Mouse (Mus musculus) right cerebral cortex, postnatal 25 days (tissue): Measurements from ENCODE around the gene Irf5.
"Not testable (repeated sequence)": the region's sequence is repeated elsewhere in the genome, so short reads cannot be mapped to it uniquely, and the experiment has no call there.

Experiments used
- DNase-seq: peaks from one replicate; pipeline ENCODE4 v3.0.0; 2022

The Irf5 gene

DNA sequence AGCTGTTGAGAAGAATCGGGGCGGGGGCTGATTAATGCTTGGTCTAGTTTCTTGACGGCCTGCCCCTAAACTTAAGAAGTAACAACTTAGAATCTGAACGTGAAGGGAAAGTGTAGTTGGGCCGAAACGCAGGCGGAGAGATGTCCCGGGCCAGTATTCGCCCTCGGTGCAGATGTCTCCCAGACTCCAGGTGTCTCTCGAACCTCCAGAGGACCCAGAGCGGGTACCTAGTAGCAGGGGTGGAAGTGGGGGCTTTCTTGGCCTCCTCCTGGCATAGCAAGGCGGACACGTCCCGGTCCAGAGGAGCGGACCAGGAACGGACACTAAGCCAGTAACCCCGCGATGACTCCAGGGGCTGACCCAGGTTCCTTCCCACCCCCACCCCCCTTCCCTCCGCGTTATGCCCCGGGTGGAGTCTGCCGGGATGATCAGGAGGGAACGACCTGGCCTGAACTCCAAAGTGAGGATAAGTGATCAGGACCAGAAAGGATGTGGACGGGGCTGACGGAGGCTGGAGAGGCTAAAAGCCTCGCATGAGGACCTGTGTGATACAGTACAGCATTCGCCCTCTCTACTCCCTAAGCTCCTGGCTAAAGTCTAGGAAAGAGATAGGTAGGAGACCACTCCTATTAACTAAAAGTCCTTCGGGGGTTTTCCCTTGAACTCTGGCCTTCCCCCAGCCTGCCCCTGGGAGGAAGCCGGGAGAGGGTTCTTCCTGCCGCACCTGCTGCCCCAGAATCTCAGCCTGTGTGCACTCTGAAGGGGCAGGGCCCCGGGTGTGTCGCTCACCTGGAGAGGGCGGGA is 1.1 kb downstream of the Irf5 start:
- DNase-seq = no peak

GRCm38 (mm10) chr6:29528165-29528505 is 1.7 kb downstream of the Irf5 start:
- no peak for DNase-seq

DNA sequence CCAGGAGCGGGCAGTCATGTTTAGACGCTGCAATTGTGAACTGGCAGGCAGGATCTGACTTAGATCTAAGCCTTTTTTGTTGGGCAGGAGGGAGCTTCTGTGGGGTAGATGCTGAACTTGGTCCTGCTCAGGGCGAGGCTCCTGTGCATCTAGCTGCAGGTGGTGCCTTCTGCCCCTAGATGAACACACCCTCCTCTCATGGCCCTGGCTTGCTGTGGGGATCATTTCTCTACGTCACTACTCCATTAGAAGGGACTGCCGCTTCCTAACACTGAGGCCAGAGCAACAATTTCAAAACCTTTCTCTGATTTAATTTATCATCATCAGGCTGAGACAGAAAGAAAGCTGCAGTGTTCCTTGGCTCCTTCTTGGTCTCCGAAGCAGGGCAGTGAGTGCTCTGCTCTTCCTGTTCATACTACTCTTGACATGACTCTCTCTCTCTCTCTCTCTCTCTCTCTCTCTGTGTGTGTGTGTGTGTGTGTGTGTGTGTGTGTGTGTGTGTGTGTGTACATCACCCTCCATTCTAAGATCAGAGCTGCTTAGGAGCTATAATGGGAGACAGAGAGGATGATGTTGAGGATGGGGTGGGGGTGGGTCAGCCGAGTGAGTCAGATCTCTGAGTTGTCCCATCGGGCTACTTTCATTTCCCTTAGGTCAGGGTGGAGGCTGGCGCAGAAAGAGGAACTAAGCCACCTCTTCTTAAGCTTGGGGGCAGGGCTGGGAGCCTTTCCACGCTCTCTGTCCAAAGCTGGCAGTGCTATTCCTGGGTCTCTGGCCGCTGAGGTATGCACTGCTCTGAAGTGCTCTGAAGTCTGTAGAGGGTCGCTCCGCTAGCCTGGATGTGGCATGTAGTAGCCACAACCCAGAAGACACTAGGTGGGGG is 2.4 kb downstream of the Irf5 start:
- DNase-seq = no peak

DNA sequence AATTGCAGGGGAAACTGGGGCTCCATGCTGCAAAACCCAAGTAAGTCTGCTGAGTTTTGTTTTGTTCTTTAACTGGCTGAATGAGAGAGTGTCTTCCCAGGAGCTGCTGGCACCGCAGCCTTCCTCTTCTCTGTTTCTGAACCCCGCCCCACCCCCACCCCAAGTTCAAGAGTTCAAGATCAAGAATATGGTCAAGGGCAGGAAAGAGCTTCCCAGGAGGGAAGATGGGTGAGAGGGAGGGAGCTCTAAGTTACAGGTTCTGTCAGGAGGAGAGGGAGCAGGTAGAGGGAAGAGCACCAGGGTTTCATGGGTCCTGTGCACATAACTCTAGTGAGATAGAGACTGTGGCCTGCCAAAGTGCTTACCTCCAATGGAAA is 3.0 kb downstream of the Irf5 start:
- no peak for DNase-seq

GRCm38 (mm10) chr6:29530050-29530449 is 3.6 kb downstream of the Irf5 start:
- no peak for DNase-seq

GRCm38 (mm10) chr6:29535316-29535715 is 8.9 kb downstream of the Irf5 start:
- no peak for DNase-seq

GRCm38 (mm10) chr6:29536651-29537193 is 10.3 kb downstream of the Irf5 start:
- no peak for DNase-seq

- DNase-seq = no peak
Measured at GRCm38 (mm10) chr6:29537221-29537620, 10.8 kb downstream of the Irf5 start.

GRCm38 (mm10) chr6:29539502-29539901 is 13.1 kb downstream of the Irf5 start:
- no peak for DNase-seq

GRCm38 (mm10) chr6:29540223-29540622 is 13.8 kb downstream of the Irf5 start:
- no peak for DNase-seq

DNA sequence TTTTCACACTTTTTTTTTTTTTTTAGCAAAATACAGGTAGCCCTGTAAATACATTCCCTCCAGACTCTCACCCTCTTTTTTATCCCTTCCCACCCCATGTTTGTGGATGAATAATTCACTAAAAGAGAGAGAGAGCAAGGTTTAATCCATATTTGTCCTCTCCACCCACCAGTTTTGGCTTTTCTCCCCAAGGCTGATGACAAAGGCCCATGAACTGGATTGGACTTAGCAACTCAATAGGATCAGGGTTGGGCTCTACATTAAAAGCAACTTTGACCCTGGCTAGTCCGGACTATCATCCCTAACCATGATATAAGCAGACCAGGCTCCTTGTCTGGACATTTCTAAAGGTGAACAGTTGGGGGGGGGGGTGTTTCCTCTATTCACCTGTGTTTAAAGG is 14.5 kb downstream of the Irf5 start:
- no peak for DNase-seq

- DNase-seq = no peak
Measured at GRCm38 (mm10) chr6:29545611-29546010, 19.2 kb downstream of the Irf5 start.

GRCm38 (mm10) chr6:29547582-29547981 is 21.2 kb downstream of the Irf5 start:
- DNase-seq = no peak

GRCm38 (mm10) chr6:29548086-29548485 is 21.7 kb downstream of the Irf5 start:
- no peak for DNase-seq

DNA sequence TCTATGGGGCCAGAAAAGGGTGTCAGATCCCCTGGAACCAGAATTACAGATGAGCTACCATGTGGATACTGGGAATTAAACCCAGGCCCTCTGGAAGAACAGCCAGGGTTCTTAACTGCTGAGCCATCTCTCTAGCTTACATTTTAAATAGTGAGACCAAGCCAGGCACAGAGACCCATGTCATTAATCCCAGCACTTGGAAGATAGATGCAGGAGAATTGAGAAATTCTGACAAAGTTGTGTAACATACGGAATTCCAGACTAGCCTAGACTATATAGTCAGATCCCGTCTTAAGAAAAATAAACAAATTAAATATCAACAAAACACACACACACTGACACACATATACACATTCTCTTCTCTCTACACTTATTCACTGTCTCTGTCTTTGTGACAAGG is 26.1 kb downstream of the Irf5 start:
- no peak for DNase-seq

GRCm38 (mm10) chr6:29557112-29557511 is 30.7 kb downstream of the Irf5 start:
- DNase-seq = no peak

GRCm38 (mm10) chr6:29576388-29576787 is 50.0 kb downstream of the Irf5 start:
- not testable (repeated sequence) for DNase-seq

- no peak for DNase-seq
Measured at GRCm38 (mm10) chr6:29580770-29581169, 54.3 kb downstream of the Irf5 start.

DNA sequence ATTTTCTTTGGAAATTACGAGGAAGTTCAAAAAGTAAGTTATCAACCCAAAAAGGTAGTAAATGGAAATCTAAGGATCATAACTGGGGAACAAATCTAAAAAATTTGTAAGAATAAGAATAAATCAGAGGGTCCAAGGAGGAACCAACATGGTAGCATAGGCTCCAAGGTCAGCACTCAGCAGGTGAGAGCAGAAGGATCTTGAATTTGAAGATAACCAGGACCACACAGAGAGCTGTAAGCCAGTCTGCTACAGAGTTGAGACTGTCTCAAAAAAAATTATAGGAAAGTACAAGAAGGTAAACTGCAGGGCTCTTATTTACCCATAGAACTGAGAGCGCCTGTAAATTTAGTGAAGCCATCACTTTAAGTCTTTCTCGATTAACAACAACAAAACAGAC is 54.8 kb downstream of the Irf5 start:
- no peak for DNase-seq
